Mouse (Mus musculus) left cerebral cortex, adult 2 months (tissue): ENCODE measurements around the gene Fam24b. TPM values are rescaled to one million over a fixed set of nuclear protein-coding genes. Genes with fewer than 3 reads are reported as not detected.

ENCODE experiments used
- DNase-seq, 2 experiments: peaks; one replicate each; pipeline ENCODE4 v3.0.0; 2021 to 2022; ENCODE audit warnings: low spot score in 2 of 2, mixed read lengths in 1 of 2; ENCODE audit errors: extremely low spot score in 1 of 2
- H3K27ac ChIP-seq: fragments of 200-600 bp; 2 replicates; pipeline ENCODE4 v1.8.1; 2022
- H3K4me3 ChIP-seq: fragments of 200-600 bp; 2 replicates; pipeline ENCODE4 v1.8.1; 2022
- CTCF ChIP-seq: fragments of 200-600 bp; IDR thresholded peaks from 2 replicates; pipeline ENCODE4 v1.8.1; 2022; ENCODE audit warnings: antibody characterized with exemption, mild to moderate bottlenecking, moderate library complexity
- intact Hi-C: fragments of 180-260 bp; cut with DNase I; formaldehyde crosslinking; loops from one replicate; pipeline ENCODE4 v1.15.1; 2025
- long read RNA-seq, 2 experiments: library from polyadenylated mRNA; stranded (forward); transcript quantifications; one replicate each; pipeline ENCODE4 v2.0.0; 2021; ENCODE audit warnings: borderline mapping rate in 2 of 2
- total RNA-seq, 2 experiments: library from RNA; stranded (reverse); gene quantifications; 2 replicates each; pipeline ENCODE4 v1.2.3; 2021

The Fam24b gene
- total RNA-seq = not detected
- long read RNA-seq, experiment 1 = 0 reads
- long read RNA-seq, experiment 2 = 0 reads

GRCm38 (mm10) chr7:131329416-131329815, at the start of gene Fam24b:
TSS of gene Fam24b (minus strand) at chr7:131329516.
- intact Hi-C loops = no loop called here
- TF ChIP-seq CTCF = no peak
- H3K27ac ChIP-seq = no peak within 1 kb of the TSS
- H3K4me3 ChIP-seq = no peak within 1 kb of the TSS
- DNase-seq = no peak

GRCm38 (mm10) chr7:131371880-131372651, 42.8 kb upstream of the Fam24b start:
- intact Hi-C loops = loop anchor here (5.0 kb wide), 1 partner anchor 510 kb away; no protein-coding TSS in a partner anchor
- DNase-seq = no peak
- H3K4me3 ChIP-seq = peak overlapping the region; percentile 99
- peak; percentile 28 for TF ChIP-seq CTCF
- H3K27ac ChIP-seq = peak overlapping the region; percentile 96; the same call in 1 of the 2 replicates

DNA sequence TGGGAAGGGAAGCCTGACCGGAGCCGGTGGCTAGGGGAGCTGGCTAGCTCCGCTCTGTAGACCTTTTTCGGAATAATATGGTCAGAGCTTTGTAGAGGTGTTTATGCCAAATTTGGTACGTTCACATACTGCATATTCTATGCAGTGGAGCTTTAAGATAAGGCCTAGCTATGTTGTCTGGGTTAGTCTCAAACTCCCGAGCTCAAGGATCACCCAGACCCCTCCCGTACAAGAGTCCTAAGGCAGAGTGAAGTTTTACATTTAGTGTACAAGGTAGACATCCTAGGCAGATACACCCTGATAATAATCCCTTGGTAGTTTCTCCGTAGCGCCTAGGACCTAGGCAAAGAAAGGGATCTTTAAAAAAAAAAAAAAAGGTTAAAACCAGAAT, 42.1 kb upstream of the Fam24b start:
- no peak for TF ChIP-seq CTCF
- Histone ChIP-seq H3K27ac (peak overlapping the region; percentile 96), H3K4me3 (peak overlapping the region; percentile 99)
- DNase-seq = no peak
- intact Hi-C loops = loop anchor here (5.0 kb wide), 1 partner anchor 511 kb away; no protein-coding TSS in a partner anchor

DNA sequence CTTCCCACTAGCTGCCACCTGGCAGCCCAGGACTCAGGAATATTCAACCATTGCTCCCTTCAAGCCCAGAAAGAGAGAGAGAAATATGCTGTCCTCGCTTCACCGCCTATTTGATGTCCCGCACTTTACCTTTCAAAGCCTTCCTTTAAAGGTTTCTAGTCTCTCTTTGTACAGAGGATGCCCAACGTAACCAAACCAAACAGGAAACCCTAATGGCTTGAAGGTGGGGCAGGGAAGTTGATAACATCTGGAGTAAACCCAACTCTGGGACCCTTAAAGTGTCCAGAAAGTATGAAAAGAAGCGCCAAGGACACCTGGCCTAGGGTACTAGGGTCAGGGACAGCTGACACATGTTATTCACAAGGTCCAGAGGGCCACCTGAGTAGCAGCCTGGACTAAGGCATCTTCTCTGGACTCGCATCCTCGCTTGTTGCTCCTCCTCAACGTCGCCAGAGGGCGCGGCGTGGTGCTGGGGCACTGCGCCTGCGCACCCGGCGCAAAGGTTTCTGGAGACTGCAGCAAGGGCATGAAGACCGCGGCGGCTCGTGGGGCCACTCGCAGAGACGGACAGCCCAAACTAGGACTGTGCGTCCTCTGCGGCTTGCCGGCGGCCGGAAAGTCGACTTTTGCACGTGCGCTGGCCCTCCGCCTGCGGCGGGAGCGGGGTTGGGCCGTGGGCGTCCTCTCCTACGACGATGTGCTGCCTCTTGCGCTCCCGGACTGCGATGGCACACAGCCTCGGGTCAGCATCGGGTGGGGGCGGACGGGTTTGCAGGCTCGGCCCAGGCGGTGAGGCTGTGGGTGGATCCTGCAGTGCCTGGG, 41.5 kb upstream of the Fam24b start, which contains the start of gene Pstk:
Gene Pstk, plus strand, starts transcription at position 494 of the 822 bp plus-strand sequence.
- intact Hi-C loops = loop anchor here (5.0 kb wide), 1 partner anchor 511 kb away; no protein-coding TSS in a partner anchor
- Histone ChIP-seq H3K4me3 (peak within 1 kb of the TSS; percentile 99), H3K27ac (peak within 1 kb of the TSS; percentile 96)
- TF ChIP-seq CTCF = peak; percentile 94
- DNase-seq = peak; percentile 89 to 91

DNA sequence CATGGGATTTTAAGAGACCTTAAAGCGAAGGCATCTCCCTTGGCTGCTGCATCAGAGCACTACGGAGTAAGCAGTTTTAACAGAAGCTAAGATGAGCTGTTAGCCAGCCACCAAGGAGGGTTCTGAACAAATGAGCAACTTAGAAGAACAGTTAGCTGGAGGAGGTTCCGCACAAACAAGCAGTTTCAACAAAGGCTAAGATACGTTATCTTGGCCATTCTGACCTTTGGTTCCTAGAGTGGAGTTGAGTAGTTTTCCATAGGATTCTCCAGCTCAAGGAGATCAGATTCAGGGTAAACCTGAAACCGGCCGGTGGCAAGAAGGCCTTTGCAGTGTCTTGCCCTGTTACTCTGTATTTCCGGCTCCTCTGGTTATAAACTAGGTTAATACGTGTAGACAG, 34.8 kb upstream of the Fam24b start:
- no peak overlapping the region for H3K27ac ChIP-seq
- intact Hi-C loops = loop anchor here (5.0 kb wide), 1 partner anchor 193 kb away; no protein-coding TSS in a partner anchor
- DNase-seq = no peak
- H3K4me3 ChIP-seq = no peak overlapping the region
- TF ChIP-seq CTCF = no peak

- DNase-seq = peak; percentile 91 to 93
- peak within 1 kb of the TSS; percentile 95 for H3K27ac ChIP-seq
- intact Hi-C loops = loop anchor here (2.0 to 5.0 kb wide), 2 partner anchors 48 to 195 kb away; partner anchors contain the start of genes Acadsb and Ikzf5
- TF ChIP-seq CTCF = no peak
- peak within 1 kb of the TSS; percentile 97 for H3K4me3 ChIP-seq
These were observed 33.4 kb upstream of the Fam24b start, which contains the start of gene 2310057M21Rik for GRCm38 (mm10) chr7:131362615-131363300. TSS of gene 2310057M21Rik (minus strand) at chr7:131362759.

- Histone ChIP-seq H3K4me3 (peak overlapping the region; percentile 97), H3K27ac (peak overlapping the region; percentile 85)
- DNase-seq = no peak
- TF ChIP-seq CTCF = no peak
- intact Hi-C loops = loop anchor here (2.0 to 5.0 kb wide), 2 partner anchors 49 to 195 kb away; partner anchors contain the start of genes Acadsb and Ikzf5
These were observed 32.9 kb upstream of the Fam24b start for GRCm38 (mm10) chr7:131362269-131362614.

- TF ChIP-seq CTCF = no peak
- no peak overlapping the region for H3K27ac ChIP-seq
- H3K4me3 ChIP-seq = no peak overlapping the region
- intact Hi-C loops = no loop called here
- no peak for DNase-seq
These were observed 26.8 kb upstream of the Fam24b start for GRCm38 (mm10) chr7:131356105-131356504.

- no peak overlapping the region for H3K4me3 ChIP-seq
- no peak for TF ChIP-seq CTCF
- intact Hi-C loops = no loop called here
- no peak for DNase-seq
- no peak overlapping the region for H3K27ac ChIP-seq
These were observed 16.7 kb upstream of the Fam24b start for GRCm38 (mm10) chr7:131345856-131346541.

DNA sequence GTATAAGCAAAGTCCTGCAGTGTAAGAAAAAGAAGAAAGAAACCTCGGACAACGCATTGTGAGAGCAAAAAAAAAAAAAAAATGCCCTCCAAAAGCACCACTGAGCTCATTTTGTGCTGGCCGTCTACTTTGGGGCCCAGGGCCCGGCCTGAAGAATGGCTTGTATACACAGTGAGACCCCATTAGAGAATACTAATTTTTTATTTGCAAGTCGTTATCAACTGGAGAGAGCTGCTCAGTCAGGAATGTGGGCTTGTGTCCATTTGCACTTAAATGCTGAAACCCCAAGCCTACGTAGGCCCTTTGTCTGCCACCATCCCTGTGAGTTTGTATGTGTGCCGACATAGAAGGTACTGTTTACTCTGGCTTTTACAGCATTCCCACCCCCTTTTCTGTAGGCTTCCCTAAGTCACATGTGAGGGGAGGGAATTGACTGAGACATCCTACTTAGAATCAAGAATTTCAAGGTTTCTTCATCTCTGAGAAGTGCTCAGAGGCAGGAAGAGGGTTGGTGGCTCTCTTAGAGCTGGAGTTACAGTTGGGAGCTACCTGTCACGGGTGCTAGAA, 8.3 kb upstream of the Fam24b start:
- no peak for DNase-seq
- Histone ChIP-seq H3K27ac (no peak overlapping the region), H3K4me3 (no peak overlapping the region)
- intact Hi-C loops = no loop called here
- no peak for TF ChIP-seq CTCF
